Mouse (Mus musculus) C2C12 (cell line): ENCODE measurements around the gene Gm45521.

ENCODE experiments used
- CTCF ChIP-seq: IDR thresholded peaks from one replicate; pipeline ENCODE4 v1.5.1; 2011; ENCODE audit not compliant: control insufficient read depth, insufficient read depth, insufficient read length
- MAX ChIP-seq: IDR thresholded peaks from one replicate; pipeline ENCODE4 v1.6.1; 2011; ENCODE audit warnings: mild to moderate bottlenecking, control low read depth
- MYOG ChIP-seq: IDR thresholded peaks from one replicate; pipeline ENCODE4 v1.6.1; 2011; ENCODE audit not compliant: control insufficient read depth, insufficient read length; ENCODE audit errors: extremely low read depth

GRCm38 (mm10) chr14:8007084-8007483 is 50.0 kb downstream of the Gm45521 start:
- TF ChIP-seq MYOG: no peak
- no peak for TF ChIP-seq CTCF
- TF ChIP-seq MAX: no peak
